Mouse (Mus musculus): ENCODE measurements around the gene Mgea5.
"Not testable (repeated sequence)": the region's sequence is repeated elsewhere in the genome, so short reads cannot be mapped to it uniquely, and the experiment has no call there.

Gene Mgea5

GRCm38 (mm10) chr19:45783181-45783932 lies at the start of gene Mgea5:
Gene Mgea5, minus strand, starts transcription at chr19:45783837.
- DNase-seq (ENCODE audit: low spot score in 2 of 2) = peak; percentile 95 to 98

- no peak for DNase-seq (ENCODE audit: low spot score in 2 of 2)
Observed at GRCm38 (mm10) chr19:45830679-45831078, 47.0 kb upstream of the Mgea5 start.

GRCm38 (mm10) chr19:45827736-45828135 lies 44.1 kb upstream of the Mgea5 start:
- DNase-seq (ENCODE audit: low spot score in 2 of 2) = no peak

GRCm38 (mm10) chr19:45827125-45827524 lies 43.5 kb upstream of the Mgea5 start:
- DNase-seq (ENCODE audit: low spot score in 2 of 2) = no peak

GRCm38 (mm10) chr19:45826146-45826545 lies 42.5 kb upstream of the Mgea5 start:
- DNase-seq (ENCODE audit: low spot score in 2 of 2) = no peak

- no peak for DNase-seq (ENCODE audit: low spot score in 2 of 2)
Observed at GRCm38 (mm10) chr19:45821832-45822231, 38.2 kb upstream of the Mgea5 start.

GRCm38 (mm10) chr19:45817816-45818490 lies 34.3 kb upstream of the Mgea5 start:
- no peak for DNase-seq (ENCODE audit: low spot score in 2 of 2)

- no peak for DNase-seq (ENCODE audit: low spot score in 2 of 2)
Observed at GRCm38 (mm10) chr19:45816727-45817126, 33.1 kb upstream of the Mgea5 start.

GRCm38 (mm10) chr19:45815831-45816405 lies 32.3 kb upstream of the Mgea5 start, which contains the start of gene Kcnip2:
Gene Kcnip2, minus strand, starts transcription at chr19:45816061.
- DNase-seq (ENCODE audit: low spot score in 2 of 2) = no peak

GRCm38 (mm10) chr19:45815170-45815569 lies 31.5 kb upstream of the Mgea5 start:
- no peak for DNase-seq (ENCODE audit: low spot score in 2 of 2)

GRCm38 (mm10) chr19:45813801-45814200 lies 30.2 kb upstream of the Mgea5 start:
- no peak for DNase-seq (ENCODE audit: low spot score in 2 of 2)

- DNase-seq (ENCODE audit: low spot score in 2 of 2) = peak; percentile 57 to 75
Observed at GRCm38 (mm10) chr19:45813263-45813662, 29.6 kb upstream of the Mgea5 start.

GRCm38 (mm10) chr19:45812673-45813252 lies 29.1 kb upstream of the Mgea5 start:
- no peak for DNase-seq (ENCODE audit: low spot score in 2 of 2)

- peak in 1 of 2 experiments; percentile 61 for DNase-seq (ENCODE audit: low spot score in 2 of 2)
Observed at GRCm38 (mm10) chr19:45812115-45812514, 28.5 kb upstream of the Mgea5 start.

- DNase-seq (ENCODE audit: low spot score in 2 of 2) = no peak
Observed at GRCm38 (mm10) chr19:45811028-45811674, 27.5 kb upstream of the Mgea5 start.

GRCm38 (mm10) chr19:45807732-45808131 lies 24.1 kb upstream of the Mgea5 start:
- no peak for DNase-seq (ENCODE audit: low spot score in 2 of 2)

GRCm38 (mm10) chr19:45805817-45806216 lies 22.2 kb upstream of the Mgea5 start:
- not testable (repeated sequence) for DNase-seq (ENCODE audit: low spot score in 2 of 2)

- DNase-seq (ENCODE audit: low spot score in 2 of 2) = no peak
Observed at GRCm38 (mm10) chr19:45804593-45805368, 21.1 kb upstream of the Mgea5 start.

- DNase-seq (ENCODE audit: low spot score in 2 of 2) = no peak
Observed at GRCm38 (mm10) chr19:45803408-45803807, 19.8 kb upstream of the Mgea5 start.

- no peak for DNase-seq (ENCODE audit: low spot score in 2 of 2)
Observed at GRCm38 (mm10) chr19:45802702-45803101, 19.1 kb upstream of the Mgea5 start.

GRCm38 (mm10) chr19:45796879-45797278 lies 13.2 kb upstream of the Mgea5 start:
- no peak for DNase-seq (ENCODE audit: low spot score in 2 of 2)
